Mouse (Mus musculus): ENCODE data around the gene 2010111I01Rik.

- no peak for TF ChIP-seq CTCF (IDR thresholded peaks at IDR 0.05; ENCODE audit: low read depth)
- TF ChIP-seq EP300 (optimal IDR thresholded peaks at IDR 0.05) = no peak
Measured at GRCm38 (mm10) chr13:63302381-63302780, 337.7 kb downstream of the 2010111I01Rik start.

Measured in stomach, postnatal 0 days (tissue).